Mouse (Mus musculus): ENCODE measurements around the gene Gabbr1.

The Gabbr1 gene

DNA sequence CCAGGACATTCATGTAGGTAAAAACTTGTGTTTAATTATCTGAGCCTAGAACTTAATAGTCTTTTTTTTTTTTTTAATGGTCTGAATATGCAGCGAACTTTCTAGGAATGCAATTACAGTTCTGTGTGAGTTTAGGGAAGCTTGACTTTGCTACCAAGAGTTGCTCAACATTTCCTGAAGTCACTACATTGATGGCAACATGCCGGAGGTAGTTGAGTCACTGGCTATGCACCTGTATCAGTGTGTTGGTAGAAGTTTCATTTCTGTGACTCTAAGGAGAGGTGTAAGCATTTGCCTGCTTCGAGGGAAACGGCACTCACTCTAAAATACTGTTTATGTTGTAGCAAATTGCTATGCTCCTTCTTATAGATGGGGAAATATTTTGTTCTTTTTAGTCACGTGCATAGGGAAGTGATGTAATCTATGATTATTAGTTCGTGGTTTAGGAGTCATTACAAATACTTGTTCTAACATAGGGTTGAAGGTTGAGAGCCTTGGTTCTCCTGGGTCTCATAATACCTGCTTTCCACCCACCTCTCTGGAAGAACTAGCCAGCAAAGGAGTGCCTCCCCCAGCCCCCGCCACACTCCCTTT is 1.0 kb upstream of the Gabbr1 start:
- no peak for ATAC-seq (ENCODE audit: low TSS enrichment)

DNA sequence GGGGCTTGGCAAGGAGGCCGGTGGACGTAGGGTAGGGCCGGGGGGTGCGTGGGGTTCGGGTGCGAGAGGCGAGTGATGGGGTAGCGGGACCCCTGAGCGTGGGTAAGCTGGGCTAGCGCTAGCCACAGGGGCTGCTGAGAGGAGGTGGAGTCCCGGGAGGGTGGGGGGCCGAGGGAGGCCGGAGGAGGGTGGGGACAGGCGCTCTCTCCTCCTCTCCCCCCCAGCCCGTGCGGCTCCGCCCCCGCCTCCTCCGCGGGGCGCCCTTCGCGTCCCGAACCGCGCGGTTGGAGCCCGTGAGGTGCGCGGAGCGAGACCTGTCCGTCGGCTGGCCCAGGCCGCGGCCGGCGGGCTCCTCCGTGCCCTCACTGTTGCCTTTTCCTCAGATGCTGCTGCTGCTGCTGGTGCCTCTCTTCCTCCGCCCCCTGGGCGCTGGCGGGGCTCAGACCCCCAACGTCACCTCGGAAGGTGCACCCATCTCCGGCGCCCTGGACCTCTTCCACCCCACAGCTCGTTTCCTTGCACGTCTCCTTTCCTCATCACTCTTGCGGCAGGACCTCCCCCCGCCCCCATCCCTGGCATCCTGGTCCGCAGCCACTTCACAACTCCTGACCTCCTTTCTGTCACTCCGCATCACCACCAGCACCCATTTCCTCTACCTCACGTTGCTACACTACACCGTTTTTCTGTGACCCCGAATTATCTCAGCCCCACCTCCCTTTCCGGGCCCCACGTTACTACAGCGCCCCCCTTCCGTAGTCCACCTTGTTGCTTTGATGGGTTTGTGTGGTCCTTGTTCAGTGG is 746 bp downstream of the Gabbr1 start:
- ATAC-seq (ENCODE audit: low TSS enrichment), result peak; percentile 4

DNA sequence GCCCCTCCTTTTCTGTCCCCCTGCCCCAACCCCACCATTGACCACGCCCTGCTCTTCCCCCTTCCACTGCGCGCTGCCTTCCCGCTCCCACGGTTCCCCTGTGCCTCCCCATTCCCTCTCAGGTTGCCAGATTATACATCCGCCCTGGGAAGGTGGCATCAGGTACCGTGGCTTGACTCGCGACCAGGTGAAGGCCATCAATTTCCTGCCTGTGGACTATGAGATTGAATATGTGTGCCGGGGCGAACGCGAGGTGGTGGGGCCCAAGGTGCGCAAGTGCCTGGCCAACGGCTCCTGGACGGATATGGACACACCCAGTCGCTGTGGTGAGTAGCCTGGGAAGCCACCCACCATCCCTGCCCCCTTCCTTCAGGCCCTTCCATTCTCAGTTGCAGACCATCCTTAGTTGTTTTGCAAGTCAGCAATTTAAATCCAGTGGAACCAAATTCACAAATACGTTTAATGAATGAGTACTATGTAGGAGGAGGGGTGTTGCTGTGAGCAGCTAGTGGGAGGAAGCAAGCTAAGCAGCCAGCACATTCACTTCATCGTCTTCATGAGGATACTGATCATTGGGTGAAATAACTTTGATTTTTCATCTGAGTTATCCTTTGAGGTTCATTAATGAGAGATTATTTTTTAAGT is 1.7 kb downstream of the Gabbr1 start:
- no peak for ATAC-seq (ENCODE audit: low TSS enrichment)

DNA sequence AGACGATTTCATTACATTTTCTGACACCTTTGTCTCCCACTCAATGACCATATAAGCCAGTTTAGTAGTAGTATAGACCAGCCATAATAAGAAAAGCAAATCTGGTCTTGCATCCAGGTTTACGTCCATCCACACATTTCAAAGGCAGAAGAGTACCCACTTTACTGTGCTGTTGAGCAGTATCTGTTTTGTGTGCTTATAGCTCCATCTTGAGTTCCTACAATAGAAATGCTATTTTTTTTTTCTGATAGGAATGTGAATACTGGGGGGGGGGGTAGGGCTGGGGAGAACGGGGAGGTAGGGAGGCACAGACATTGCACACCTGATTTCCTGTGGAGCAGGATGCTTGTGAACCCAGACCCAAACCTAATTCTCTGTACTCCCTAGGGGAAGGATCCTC is 2.2 kb downstream of the Gabbr1 start:
- ATAC-seq (ENCODE audit: low TSS enrichment), result no peak

DNA sequence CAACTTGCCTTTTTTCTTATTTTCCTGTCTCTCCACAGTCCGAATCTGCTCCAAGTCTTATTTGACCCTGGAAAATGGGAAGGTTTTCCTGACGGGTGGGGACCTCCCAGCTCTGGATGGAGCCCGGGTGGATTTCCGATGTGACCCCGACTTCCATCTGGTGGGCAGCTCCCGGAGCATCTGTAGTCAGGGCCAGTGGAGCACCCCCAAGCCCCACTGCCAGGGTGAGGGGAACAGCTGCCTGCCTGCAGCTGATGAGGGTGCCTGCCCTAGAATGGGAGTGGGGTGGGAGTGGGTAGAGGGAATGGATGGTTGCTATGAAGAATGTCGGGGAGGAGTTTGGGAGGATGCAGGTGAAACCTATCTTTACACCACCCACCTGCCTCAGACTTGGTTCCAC is 2.6 kb downstream of the Gabbr1 start:
- no peak for ATAC-seq (ENCODE audit: low TSS enrichment)

DNA sequence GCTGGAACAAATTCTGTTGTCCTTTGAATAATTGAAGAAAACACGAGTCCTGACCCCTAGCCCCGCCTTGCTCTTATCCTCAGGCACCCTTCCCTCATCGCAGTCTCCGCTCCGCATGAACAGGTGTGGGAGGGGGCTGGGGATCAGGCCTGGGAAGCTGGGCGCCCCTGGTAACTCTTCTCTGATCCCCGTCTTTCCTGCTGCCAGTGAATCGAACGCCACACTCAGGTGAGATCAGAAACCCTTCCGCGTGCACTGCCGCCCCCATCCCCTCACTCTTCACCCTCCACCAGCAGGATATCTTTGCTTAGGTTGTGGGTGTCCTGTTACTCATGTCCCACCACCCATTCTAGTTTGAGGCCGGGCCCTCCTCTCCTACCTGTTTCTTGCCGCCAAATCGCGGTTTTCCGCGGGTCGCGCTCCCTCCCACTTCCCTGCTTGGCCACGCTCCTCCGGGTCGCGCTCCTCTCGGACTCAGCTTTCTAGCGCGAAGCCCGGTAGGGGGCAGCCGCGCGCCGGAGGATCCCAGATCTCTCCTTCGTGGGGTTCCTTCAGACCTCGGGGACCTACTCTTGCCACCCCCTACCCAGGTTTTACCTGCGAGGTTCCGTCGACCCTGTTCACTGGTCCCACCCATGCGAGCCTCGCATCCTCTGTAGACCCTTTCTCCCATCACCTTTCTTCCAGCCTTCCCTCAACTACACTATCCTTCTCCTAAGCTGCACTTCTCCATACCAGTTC is 4.0 kb downstream of the Gabbr1 start:
- peak; percentile 17 for ATAC-seq (ENCODE audit: low TSS enrichment)

DNA sequence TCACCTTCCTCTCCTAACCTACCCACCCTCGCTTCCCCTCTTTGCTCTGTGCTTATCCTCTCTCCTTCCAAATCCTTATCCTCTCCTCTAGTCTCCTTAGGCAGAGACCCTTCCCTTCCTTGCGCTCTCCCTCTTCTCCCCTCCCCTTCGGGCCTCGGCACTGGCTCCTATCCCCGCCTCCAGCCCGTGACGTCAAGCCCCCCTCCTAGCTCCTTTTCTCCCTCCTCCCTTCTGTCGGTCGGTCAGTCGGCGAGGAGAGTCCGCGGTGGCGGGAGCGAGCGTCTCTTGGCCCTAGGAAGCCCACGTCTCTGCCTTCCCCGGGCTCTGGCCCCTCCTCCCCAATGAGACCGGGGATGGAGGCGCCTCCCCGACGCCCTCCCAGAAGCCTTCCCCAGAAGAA is 4.6 kb downstream of the Gabbr1 start:
- peak; percentile 47 for ATAC-seq (ENCODE audit: low TSS enrichment)

DNA sequence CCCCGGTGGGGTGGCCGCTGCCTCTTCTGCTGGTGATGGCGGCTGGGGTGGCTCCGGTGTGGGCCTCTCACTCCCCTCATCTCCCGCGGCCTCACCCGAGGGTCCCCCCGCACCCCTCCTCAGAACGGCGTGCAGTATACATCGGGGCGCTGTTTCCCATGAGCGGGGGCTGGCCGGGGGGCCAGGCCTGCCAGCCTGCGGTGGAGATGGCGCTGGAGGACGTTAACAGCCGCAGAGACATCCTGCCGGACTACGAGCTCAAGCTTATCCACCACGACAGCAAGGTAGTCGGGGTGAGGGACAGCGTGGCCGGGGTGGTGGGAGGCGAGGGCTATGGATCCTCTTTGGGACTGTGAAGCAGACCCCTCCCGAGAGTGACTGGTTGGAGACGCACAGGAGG is 5.1 kb downstream of the Gabbr1 start:
- ATAC-seq (ENCODE audit: low TSS enrichment), result no peak

DNA sequence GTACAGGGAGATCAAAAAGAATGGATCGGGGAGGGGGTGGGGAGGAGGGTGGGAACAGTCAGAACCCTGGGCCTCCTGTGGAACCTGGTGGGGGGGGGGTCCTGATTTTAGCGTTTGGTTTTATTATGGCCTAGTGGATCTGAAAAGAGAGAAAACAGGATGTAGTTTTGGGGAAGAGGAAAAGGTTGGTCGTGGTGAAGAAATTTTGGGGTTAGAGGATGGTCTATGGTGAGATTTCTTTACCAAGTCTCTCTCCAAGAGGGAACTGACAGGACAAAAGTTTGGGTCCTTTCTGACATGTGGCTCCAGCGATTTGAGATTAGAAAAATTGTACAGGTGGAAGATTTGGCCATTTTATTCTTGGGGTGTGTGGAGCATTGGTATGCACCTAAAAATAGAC is 6.0 kb downstream of the Gabbr1 start:
- no peak for ATAC-seq (ENCODE audit: low TSS enrichment)

DNA sequence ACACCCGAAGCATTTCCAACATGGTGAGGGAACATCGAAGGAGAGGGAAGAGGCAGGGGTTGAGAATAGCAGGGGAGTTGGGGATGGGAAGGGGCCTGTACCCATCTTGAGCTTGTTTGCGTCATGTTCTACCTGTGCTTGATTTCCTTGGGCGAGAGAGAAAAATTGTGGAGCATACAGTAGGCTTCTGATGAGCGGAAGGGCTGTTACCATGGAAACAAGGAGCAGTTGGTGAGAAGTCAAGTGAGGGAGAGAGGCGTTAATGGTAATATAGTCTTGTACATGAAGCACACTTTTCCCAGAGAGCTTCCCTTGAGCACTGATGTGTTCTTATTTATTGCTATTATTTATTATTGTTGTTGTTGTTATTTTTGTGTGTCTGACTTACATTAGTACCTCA is 11.2 kb downstream of the Gabbr1 start:
- ATAC-seq (ENCODE audit: low TSS enrichment), result no peak

DNA sequence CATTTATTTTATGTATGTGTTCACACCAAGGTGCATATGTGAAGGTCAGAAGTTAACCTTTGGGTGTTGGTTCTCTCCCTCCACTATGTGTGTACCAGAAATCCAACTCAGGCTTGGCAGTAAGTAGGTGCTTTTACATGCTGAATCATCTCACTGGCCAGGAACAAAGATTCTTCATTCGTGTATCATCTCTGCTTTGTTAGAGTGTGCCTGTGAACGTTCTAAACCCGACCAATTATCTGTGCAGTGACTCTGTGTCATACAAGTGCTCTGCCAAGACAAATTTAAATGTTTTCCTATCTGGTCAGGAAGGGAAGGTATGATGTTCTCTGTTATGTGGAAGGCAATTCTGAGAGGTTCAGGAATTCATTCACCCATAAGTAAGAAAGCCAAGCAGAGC is 15.7 kb downstream of the Gabbr1 start:
- no peak for ATAC-seq (ENCODE audit: low TSS enrichment)

DNA sequence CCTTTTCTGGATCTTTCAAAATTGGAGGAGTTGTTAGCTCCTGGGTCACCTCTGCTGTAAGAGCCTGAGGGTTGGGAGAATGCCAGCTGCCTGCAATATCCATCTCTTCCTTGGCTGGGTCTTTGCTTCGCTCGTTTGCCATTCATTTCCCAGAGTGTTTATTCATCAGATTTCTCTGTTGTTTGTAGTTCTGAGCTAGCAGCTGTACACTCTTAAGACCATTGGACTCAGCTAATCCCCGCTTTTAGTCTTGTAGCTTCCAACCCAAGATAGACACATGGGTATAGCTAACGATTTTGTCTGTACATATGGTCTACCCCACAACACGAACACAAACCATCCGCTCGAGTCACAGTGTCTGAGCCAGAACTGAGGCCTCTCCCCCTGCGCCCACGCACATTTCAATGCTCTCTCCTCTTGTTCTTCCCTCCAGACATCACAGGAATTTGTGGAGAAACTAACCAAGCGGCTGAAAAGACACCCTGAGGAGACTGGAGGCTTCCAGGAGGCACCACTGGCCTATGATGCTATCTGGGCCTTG is 16.4 kb downstream of the Gabbr1 start:
- ATAC-seq (ENCODE audit: low TSS enrichment), result peak; percentile 76

DNA sequence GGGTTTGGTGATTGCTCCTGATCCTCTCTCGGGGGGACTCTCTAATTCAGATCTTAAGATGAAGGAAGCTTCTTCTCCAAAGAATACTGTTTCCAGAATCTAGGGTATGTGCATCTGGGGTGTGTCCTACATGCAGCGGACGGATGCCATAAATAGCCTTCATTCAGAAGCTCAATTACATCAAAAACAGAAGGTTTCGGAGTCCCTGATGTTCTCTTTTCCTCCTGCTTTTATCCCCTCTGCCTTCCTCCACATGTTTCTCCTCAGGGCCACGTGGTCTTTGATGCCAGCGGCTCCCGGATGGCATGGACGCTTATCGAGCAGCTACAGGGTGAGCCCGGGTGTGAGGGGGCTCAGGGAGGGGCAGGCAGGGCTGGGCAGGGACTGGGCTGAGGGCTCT is 17.3 kb downstream of the Gabbr1 start:
- ATAC-seq (ENCODE audit: low TSS enrichment), result peak; percentile 40

DNA sequence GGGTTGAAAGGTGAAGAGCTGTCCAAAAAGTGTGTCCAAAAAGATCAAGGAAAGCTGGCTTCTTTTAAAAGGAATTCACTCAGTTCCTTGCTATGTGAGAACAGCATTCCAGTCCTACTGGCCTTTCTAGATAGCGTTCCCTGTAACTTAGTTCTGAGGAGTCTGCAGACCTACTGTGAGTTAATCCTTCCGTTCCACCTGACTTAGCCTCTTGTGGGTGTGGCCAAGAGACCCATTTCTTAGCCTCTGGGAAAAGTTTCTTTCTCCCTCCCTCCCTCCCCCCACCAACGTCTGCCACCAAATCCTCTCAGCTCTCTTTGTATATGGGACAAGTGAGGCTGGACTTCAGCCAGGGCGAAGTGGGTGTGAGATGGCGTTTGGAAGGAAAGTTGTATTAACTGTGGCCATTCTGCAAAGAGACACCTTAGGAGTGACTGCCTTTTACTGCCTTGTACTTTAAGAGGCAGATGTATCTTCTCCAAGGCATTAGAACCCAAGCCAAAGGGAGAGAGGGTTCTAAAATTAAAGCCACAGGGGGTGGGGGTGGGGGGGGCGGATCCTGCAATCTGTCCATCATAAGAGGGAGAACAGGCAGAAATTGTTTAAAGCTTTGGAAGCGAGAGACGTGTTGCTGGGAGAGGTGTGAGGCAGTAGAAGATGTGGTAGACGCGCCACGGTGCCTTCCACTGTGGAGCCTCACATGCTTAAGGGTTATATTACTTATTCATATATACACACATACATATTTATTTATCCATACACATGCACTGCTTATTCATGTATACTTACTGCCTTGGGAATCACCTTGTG is 18.1 kb downstream of the Gabbr1 start:
- ATAC-seq (ENCODE audit: low TSS enrichment), result peak; percentile 32; the same call in 1 of the 2 replicates

DNA sequence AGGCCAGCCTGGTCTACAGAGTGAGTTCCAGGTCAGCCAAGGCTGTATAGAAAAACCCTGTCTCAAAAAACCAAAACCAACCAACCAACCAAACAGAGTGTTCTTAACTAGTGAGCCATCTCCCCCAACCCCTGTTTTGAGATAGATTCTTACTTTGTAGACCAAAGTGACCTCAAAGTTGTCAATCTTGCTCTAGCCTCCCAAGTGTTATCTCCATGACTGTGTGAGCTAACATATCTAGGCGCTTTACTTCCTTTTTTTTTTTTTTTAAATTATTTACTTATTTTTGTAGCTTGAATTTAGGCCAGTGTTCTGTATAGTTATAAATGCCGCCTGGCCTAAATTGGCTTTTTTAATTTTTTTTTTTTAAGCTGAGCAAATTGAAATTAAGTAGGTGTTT is 20.2 kb downstream of the Gabbr1 start:
- no peak for ATAC-seq (ENCODE audit: low TSS enrichment)

DNA sequence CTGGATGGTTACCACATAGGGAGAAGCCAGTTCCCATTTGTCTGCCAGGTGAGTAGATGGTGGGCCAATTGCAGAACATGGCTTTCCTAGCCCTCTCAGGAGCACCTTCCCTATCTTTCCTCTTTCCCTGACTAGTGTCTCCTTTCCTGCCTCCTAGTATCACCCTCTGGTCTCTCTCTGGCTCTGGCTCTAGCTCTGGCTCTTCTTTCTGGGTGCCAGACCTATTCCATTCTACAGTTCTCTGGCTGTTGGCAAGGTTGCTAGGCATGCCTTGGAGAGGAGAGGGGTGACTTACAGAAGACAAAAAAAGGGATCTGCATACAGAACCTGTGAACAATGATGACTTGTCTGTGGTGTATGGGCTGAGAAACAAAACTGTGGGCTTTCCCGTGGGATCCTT is 22.1 kb downstream of the Gabbr1 start:
- ATAC-seq (ENCODE audit: low TSS enrichment), result no peak

DNA sequence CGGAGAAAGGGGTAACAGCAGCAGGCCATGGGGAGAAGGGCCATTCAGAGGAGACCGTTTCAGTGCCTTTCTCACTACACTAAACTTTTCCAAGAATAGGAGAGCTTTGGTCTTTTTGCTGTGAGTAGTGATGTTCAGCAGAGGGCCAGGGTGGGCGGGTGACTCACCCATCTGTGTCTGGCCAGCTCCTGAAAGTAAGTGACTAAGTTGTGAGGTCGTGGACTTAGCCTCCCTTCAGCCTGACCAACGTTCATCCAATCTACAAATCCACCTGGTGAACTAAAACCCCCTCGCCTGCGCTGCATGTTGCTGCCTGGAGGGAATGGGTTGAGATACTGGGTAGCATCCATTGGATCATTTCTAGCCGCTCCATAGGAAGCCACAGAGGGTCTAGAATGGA is 24.4 kb downstream of the Gabbr1 start:
- no peak for ATAC-seq (ENCODE audit: low TSS enrichment)

DNA sequence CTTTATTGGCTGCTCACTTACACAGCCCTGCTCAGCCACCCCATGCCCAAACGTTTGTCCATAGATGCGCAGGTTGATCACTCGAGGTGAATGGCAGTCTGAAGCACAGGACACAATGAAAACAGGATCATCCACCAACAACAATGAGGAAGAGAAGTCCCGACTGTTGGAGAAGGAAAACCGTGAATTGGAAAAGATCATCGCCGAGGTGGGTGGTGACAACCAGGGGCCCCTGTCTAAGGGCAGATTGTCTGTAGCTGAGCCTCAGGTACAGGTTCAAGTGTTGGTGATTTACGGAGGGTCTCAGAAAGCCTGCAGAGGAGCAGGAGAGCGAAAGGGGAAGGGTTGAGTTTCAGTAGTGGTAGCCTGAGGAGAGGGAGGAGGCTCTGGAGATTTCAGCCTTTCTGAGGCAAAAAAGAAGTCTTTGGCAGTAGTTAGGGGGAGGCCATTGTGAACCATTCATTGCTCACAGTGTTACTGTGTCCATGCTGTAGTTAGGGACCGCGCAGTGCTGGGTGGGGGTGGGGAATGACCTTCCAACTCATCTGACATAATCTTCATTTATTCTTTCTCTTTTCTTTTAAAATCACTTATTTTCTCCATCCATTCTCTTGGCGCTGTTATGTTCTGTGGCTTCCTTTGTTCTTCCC is 26.4 kb downstream of the Gabbr1 start:
- ATAC-seq (ENCODE audit: low TSS enrichment), result no peak

DNA sequence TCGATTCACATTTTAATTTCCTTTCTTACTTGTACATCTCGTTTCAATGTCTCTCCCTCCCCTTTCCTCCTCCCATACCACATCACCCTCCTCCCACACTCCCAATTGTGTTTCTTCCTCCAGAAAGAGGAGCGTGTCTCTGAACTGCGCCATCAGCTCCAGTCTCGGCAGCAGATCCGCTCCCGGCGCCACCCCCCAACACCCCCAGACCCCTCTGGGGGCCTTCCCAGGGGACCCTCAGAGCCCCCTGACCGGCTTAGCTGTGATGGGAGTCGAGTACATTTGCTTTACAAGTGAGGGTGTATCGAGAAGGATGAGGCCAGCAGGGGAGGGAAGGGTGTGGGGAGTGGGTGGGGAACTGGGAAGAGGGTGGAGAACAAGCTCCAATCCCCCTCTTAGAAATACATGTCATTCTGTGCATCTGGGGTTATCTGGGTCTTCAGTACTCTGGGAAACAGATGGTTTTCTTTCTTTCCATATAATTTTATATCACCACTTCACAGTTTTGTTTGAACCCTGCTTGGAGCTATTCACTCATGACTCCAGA is 27.0 kb downstream of the Gabbr1 start:
- ATAC-seq (ENCODE audit: low TSS enrichment), result peak; percentile 29; the same call in 1 of the 2 replicates

DNA sequence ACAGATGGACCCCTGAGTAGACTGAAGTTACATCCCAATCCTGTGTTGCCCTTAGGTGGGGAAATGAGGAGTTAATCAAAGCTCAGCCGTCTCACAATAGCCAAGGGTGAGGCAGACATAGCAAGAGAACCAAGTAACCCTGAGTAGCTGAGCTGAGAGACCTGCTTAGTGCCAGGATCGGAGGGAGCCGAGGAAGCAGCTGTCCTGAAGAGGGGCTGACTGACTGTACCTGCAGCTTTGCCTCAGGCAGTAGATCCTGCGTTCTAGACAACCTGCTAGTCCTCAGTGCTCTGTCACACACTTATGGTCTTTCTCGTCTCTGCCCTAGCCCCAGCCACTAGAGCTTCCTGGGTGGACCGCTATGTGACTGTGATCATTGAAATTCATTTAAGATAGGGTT is 29.4 kb downstream of the Gabbr1 start:
- ATAC-seq (ENCODE audit: low TSS enrichment), result no peak

Measured in frontal cortex, adult (tissue).